Mouse (Mus musculus): ENCODE results near the gene Neurl1b.

The Neurl1b gene

DNA sequence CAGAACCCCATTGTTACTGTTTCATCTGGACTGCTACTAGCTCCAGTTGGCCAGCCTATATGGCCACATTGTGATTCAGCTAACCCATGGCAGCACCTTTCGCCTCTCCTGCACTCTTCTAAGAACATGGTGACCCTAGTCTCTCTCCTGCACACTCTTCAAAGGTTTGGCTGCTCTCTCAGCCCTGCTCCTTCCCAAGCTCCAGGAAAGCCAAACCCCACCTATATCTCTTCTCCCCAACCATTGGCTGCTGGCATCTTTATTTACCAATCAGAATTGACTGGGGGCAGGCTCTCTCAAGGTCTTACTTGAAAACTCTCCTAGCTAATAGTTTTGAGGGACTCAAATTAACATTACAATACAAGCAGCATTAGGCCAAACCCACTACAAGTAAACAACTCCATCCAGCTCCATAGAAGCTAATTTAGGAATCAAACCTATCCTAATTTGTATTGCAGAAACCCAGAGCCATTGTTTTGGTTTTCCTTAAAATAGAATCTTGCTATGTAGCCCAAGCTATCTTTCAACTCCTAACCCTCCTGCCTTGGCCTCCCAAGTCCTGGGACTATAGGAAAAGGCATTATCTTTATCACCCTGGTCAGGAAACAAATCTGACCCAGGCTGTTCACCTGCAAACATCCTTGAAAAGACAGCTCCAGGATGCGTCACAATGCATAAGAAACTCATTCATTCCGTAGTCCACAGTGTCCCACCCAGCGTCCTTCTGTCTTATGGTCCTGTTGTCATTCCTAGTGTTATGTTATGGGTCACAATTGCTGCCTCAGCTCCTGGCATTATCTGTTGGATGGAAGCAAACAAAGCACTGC is 80.2 kb downstream of the Neurl1b start:
- DNase-seq (ENCODE audit: low spot score in 2 of 2) = no peak
